Mouse (Mus musculus) urinary bladder, postnatal 36 days (tissue): ENCODE data around the gene Ndufv1.
A peak's percentile ranks its signal among the peaks of the same experiment; 100 is the strongest.
"Not testable (repeated sequence)": the region's sequence is repeated elsewhere in the genome, so short reads cannot be mapped to it uniquely, and the experiment has no call there.

Source experiments
- DNase-seq, 2 experiments: peaks; one replicate each; pipeline ENCODE4 v3.0.0; 2022; ENCODE audit warnings: low spot score in 2 of 2, mixed read lengths in 1 of 2

Gene Ndufv1

DNA sequence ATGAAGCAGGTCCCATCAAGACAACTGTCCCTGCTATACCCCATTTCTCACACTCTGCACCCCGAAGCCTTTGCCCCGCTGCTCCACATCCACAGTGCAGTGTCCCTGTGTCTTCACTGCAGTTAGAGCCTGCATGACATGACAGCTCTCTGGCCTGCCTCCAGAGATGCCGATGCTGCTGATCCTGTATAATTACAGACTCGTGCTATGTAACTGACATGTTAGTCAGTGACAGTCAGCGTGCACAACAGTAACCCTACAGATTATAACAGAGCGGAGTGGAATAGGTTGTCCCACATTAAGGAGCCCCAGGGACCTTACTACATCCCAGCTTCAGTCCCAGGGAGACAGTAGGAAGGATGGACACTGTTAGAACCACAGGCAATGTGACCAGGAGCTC, 38.0 kb downstream of the Ndufv1 start:
- not testable (repeated sequence) for DNase-seq

DNA sequence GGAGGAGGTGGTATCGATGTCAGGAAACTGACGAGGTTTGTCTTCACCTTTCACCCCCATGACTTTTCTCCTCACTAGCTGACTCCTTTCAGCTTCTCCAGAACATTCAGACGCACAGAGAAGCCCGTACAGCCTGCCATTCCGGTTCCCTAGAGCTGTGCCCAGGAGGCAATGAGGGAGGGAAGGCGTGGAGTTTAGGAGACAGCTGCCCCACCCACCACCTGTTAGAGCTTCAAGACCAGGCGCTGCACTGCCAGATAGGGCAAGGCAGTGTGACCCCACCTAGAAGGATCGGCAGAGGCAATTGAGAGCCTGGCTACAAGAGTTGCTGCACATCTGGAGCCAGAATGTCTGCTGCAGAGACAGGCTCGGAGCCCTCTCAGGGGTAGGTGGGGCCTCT, 40.4 kb downstream of the Ndufv1 start, which contains the start of gene Aldh3b2:
Gene Aldh3b2 (plus strand): TSS at position 100 of the 400 bp plus-strand sequence.
- DNase-seq, result peak; percentile 72 to 84

GRCm38 (mm10) chr19:3967258-3967657, 45.3 kb downstream of the Ndufv1 start:
- no peak for DNase-seq

DNA sequence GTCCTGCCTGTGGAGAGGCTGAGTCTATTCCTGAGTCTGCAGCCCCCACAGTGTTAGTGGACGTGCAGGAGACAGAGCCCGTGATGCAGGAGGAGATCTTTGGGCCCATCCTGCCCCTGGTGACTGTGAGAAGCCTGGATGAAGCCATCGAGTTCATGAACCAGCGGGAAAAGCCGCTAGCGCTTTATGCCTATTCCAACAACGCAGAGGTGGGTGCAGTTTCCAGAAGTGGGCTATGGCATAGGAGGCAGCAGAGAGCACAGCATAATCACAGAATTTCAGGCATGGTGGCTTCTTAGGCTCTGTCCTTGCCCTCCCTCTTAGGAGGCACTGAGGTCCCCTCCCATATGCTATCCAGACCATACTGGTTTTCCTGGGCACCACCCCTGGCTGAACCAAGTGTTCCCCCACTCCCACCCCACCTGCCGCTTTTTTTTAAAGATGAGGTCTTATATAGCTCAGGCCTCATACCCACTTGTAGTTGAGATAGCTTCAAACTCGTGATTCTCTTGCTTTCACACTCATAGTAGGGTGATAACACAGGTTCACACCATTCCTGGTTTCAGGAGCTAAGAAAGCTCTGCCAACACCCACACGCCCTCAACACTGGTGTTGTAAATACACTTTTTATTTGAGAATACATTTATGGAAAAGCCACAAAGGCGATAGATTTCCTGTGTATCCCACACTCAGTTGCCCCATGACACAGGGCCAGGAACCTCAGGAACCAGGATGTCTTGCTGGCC, 46.1 kb downstream of the Ndufv1 start:
- DNase-seq, result no peak

- DNase-seq, result no peak
Measured at GRCm38 (mm10) chr19:3964030-3964429, 48.6 kb downstream of the Ndufv1 start.

- no peak for DNase-seq
Measured at GRCm38 (mm10) chr19:3962469-3962868, 50.1 kb downstream of the Ndufv1 start.

DNA sequence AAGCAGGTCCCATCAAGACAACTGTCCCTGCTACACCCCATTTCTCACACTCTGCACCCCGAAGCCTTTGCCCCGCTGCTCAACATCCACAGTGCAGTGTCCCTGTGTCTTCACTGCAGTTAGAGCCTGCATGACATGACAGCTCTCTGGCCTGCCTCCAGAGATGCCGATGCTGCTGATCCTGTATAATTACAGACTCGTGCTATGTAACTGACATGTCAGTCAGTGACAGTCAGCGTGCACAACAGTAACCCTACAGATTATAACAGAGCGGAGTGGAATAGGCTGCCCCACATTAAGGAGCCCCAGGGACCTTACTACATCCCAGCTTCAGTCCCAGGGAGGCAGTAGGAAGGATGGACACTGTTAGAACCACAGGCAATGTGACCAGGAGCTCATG, 50.8 kb downstream of the Ndufv1 start:
- DNase-seq, result not testable (repeated sequence)

DNA sequence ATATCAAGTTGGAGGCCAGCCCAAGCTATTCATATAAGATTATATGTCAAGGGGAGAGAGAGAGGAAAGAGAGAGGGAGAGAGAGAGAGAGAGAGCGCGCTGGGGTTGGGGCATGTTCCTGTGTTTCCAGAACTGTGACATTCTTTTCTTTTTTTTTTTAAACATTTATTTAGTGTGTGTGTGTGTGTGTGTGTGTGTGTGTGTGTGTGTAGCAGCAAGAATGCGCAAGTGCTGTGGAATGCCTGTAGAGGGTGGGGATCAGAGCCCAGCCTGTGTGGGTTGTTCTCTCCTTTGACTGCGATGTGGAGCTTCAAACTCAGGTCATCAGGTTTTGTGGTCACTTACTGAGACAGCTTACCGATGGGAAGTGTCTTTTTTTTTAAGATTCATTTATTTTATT, 52.4 kb downstream of the Ndufv1 start:
- no peak for DNase-seq

DNA sequence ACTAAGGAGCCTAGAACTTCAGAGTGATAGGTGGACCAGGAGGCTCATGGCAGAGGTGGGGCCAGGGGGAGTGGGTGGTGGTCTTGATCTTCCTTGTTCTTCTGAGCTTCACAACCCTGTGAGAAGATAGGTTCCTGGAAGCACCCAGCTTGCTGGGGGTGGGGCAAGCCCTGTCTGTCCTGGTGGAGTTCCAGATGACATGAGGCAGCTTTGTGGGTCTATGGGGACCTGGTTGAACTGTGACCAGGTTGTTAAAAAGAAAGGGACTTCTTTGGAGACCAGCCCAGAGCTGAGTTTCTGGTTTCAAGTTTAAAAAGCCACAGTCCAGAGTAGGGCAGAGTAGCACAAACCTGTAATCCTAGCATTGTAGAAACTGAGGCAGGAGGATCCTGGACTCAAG, 53.6 kb downstream of the Ndufv1 start:
- peak in 1 of 2 experiments; percentile 48 for DNase-seq

DNA sequence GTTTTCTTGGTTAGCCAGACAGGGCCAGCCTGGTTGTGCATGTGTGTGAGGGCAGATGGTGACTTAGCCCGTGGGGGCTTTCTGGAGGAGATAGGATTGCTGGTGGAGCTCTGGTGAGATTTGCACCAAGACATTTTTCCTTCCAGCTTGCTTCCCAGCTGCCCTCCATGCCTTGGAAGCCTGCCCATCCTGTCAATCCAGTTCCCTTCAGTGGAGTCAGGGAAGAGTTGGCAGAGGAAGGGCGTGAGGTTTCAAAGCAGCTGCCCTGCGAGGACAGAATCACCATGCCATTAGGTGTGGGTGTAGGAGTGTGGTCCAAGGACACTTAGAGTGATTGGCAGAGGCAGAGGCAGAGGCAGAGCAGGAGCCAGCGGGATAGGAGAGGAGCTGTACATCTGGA, 54.1 kb downstream of the Ndufv1 start, which contains the start of gene Aldh3b3:
Gene Aldh3b3 (plus strand): TSS at position 176 of the 400 bp plus-strand sequence.
- no peak for DNase-seq
